Mouse (Mus musculus): ENCODE data around the gene Olfr597.
"Not testable (repeated sequence)": the region's sequence is repeated elsewhere in the genome, so short reads cannot be mapped to it uniquely, and the experiment has no call there.

Gene Olfr597

DNA sequence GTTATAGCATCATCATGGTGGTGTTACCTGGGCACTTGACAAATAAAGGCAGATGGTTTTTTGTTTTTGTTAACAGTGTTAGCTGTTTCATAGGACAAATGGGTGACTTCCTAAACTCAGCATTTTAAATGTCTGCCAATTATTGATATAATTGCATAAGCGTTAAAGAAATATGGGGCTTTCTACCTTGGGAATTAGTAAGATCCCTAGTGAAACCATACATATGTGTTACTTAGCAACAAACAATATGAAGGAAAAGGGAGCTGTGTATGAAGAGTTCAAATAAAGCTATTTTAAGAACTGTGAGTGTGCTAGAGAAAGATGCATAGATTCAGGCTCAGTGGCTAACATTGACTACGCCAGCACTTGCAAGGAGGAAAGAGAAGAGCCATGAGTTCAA is at the start of gene Olfr597:
Gene Olfr597 (plus strand): TSS at position 301 of the 400 bp plus-strand sequence.
- DNase-seq (ENCODE audit: low read depth, low spot score) = not testable (repeated sequence)

DNA sequence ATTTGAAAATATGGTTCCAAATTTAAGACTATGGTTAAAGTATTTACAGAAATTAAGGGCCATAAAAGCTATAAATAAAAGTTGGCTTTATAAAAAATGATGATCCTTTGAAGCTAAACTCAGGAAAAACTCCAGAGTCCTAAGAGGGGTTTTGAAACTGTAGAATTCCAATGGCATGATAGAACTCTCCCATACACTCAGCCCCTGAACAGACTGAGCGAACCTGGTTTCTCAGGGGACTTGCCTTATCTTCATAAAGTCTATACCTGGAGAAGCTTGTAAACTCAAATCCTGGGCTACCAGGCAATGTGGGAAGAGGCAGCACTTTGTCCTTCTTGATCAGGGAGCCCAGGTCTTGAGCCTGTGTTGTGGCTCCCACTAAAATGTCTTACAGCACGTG is 10.8 kb upstream of the Olfr597 start, which contains the start of gene Olfr596:
Gene Olfr596 (plus strand): TSS at position 301 of the 400 bp plus-strand sequence.
- not testable (repeated sequence) for DNase-seq (ENCODE audit: low read depth, low spot score)

DNA sequence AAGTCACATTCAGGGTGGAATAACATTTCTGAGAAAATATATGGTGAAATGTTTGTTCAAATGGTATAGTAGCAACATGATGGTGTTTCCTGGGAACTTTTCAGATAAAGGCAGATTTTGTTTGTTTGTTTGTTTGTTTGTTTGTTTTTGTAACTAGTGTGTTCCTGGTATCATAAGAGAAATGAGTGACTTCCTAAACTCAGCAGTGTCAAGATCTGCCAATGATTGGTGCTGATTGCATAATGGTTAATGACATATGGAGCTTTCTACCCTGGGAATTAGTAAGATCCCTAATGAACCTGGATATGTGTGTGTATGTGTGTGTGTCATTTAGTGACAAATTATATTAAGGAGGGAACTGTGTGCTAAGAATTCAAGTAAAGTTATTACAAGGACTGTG is 7.2 kb downstream of the Olfr597 start, which contains the start of gene Olfr598:
Gene Olfr598 (plus strand): TSS at position 301 of the 400 bp plus-strand sequence.
- no peak for DNase-seq (ENCODE audit: low read depth, low spot score)

DNA sequence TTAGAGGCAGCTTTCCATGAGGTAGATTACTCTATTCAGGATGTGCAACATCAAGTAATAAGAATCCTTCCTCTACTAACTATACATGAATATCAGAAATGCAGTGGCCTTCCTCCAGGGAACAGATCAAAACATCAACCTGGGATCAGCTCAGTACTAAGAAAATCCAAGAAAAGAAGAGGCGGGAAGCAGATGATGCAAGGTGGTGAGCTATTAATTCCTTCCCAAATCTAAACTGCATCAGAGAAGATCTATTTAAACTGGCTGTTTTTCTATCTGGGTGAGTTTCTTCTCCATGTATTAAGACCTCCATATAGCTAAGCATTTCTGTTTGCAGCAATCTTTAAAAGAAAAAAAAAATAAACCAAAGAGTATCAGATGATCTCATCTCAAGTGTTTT is 19.5 kb downstream of the Olfr597 start, which contains the start of gene Olfr599:
Gene Olfr599 (plus strand): TSS at position 301 of the 400 bp plus-strand sequence.
- no peak for DNase-seq (ENCODE audit: low read depth, low spot score)

DNA sequence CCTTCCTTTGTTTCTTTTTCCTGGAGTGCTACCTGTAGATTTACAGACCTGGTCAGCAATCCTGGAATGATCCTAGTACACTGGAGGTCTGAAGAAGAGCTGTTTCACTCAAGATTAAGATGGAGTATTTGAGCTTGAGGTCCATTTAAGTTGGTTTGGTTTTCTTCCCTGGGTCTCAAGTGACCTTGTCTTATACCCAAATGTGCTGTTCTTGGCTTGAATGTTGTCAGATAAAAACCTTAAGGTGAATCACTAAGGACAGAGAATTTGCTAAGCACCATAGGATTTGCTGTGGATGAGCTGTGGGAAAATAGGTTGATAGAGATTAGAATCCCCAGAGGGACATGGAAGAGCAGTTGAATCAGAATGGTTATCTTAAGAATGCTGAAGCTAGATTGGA is 33.5 kb downstream of the Olfr597 start, which contains the start of gene Olfr600:
Gene Olfr600 (minus strand): TSS at position 101 of the 400 bp plus-strand sequence.
- DNase-seq (ENCODE audit: low read depth, low spot score) = no peak

DNA sequence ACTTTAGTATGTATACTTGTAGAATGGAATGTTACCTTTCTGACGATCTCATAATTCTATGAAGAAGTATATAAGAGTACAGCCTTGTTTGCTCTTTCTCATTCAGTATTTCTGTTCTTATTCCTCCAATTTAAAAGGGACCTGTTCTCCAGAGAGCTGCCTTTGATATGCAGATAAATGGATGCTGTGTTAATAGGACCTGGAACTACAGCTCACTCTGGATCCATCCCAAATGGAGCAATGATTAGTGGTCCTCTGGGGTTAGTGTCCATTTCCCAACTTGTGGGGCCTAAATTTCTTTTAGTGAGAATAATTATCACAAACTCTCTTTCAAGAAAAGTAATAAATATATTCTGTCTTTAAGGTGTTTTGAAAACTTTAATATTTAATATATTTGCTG is 46.4 kb downstream of the Olfr597 start, which contains the start of gene Olfr601:
Gene Olfr601 (minus strand): TSS at position 101 of the 400 bp plus-strand sequence.
- DNase-seq (ENCODE audit: low read depth, low spot score) = no peak
